ENCODE assay signal across 8 mouse cellular contexts in genomic region chr11:6547696-6548325, GRCm38 (mm10). TPM values are rescaled to one million over a fixed set of nuclear protein-coding genes. Genes with fewer than 3 reads are reported as not detected.
DNase-seq lines count a peak whose midpoint lies in the region; ATAC-seq and TF ChIP-seq lines count a peak whose summit lies in the region.

No protein-coding gene starts in this region.

- no peaks in the 10 kb centered on the region for H3K9me3 ChIP-seq in kidney, embryonic 14.5 days (ENCODE audit: control insufficient read depth, low read length)
- H3K9me3 ChIP-seq in hindbrain, embryonic 13.5 days = no peaks in the 10 kb centered on the region
- H3K9me3 ChIP-seq in midbrain, embryonic 14.5 days (ENCODE audit: control insufficient read depth, low read length) = no peaks in the 10 kb centered on the region

- H3K36me3 ChIP-seq in kidney, embryonic 14.5 days (ENCODE audit: control insufficient read depth, insufficient read depth, low read length) = peaks cover 3% of the 10 kb centered on the region; the same call in 1 of the 2 replicates
- H3K36me3 ChIP-seq in hindbrain, embryonic 13.5 days = no peaks in the 10 kb centered on the region
- H3K36me3 ChIP-seq in midbrain, embryonic 14.5 days (ENCODE audit: control insufficient read depth, insufficient read depth, low read length) = no peaks in the 10 kb centered on the region

- WGBS in kidney, embryonic 14.5 days = 23% methylated on average over 6 of the region's 6 CpGs
- 8% methylated on average over 6 of the region's 6 CpGs for WGBS in bone marrow, adult 2 months
- WGBS in hindbrain, embryonic 13.5 days = 33% methylated on average over 6 of the region's 6 CpGs
- WGBS in midbrain, embryonic 14.5 days = 35% methylated on average over 6 of the region's 6 CpGs

- no peak for ATAC-seq in kidney, embryonic 14.5 days (ENCODE audit: low FRiP score, low TSS enrichment)
- no peak for ATAC-seq in hindbrain, embryonic 13.5 days (ENCODE audit: low FRiP score)
- ATAC-seq in midbrain, embryonic 14.5 days (ENCODE audit: low FRiP score, low TSS enrichment) = no peak

- no peak for TF ChIP-seq POLR2A in bone marrow, adult 2 months (IDR thresholded peaks at IDR 0.05; ENCODE audit: borderline replicate concordance, control insufficient read depth, low read depth, low read length)

- peaks cover 7% of the 10 kb centered on the region; the same call in 1 of the 2 replicates for H3K4me1 ChIP-seq in kidney, embryonic 14.5 days (ENCODE audit: control insufficient read depth, insufficient read depth, low read length)
- H3K4me1 ChIP-seq in bone marrow, adult 2 months (ENCODE audit: control insufficient read depth, insufficient read depth, low read length) = no peaks in the 10 kb centered on the region; the same call in 1 of the 2 replicates
- H3K4me1 ChIP-seq in hindbrain, embryonic 13.5 days (replicated peaks) = peaks cover 27% of the 10 kb centered on the region
- peaks cover 7% of the 10 kb centered on the region for H3K4me1 ChIP-seq in midbrain, embryonic 14.5 days (ENCODE audit: control insufficient read depth, insufficient read depth, low read length)

- peak overlapping the region; percentile 91; the same call in 1 of the 2 replicates for H3K9ac ChIP-seq in kidney, embryonic 14.5 days (ENCODE audit: low read depth, low read length)
- peak overlapping the region; percentile 94 for H3K9ac ChIP-seq in hindbrain, embryonic 13.5 days
- H3K9ac ChIP-seq in midbrain, embryonic 14.5 days (replicated peaks; ENCODE audit: low read length) = peak overlapping the region; percentile 80

- H3K4me2 ChIP-seq in kidney, embryonic 14.5 days (replicated peaks; ENCODE audit: low read depth, low read length) = peak overlapping the region; percentile 79
- H3K4me2 ChIP-seq in hindbrain, embryonic 13.5 days = peak overlapping the region; percentile 82
- H3K4me2 ChIP-seq in midbrain, embryonic 14.5 days (ENCODE audit: low read length) = peak overlapping the region; percentile 71

- no peaks in the 10 kb centered on the region for H3K27me3 ChIP-seq in kidney, embryonic 14.5 days (ENCODE audit: control insufficient read depth, insufficient read depth, low read length)
- no peaks in the 10 kb centered on the region for H3K27me3 ChIP-seq in hindbrain, embryonic 13.5 days
- no peaks in the 10 kb centered on the region for H3K27me3 ChIP-seq in midbrain, embryonic 14.5 days (ENCODE audit: control insufficient read depth, insufficient read depth, low read length)

- DNase-seq in kidney, postnatal 25 days = no peak
- no peak for DNase-seq in midbrain, embryonic 14.5 days
- no peak for DNase-seq in ovary, postnatal 14 days (ENCODE audit: low spot score)
- DNase-seq in urinary bladder, postnatal 25 days (ENCODE audit: low spot score) = no peak
- no peak for DNase-seq in spleen, adult 12 weeks (ENCODE audit: low spot score)

- peak overlapping the region; percentile 87 for H3K4me3 ChIP-seq in kidney, embryonic 14.5 days (ENCODE audit: low read length)
- H3K4me3 ChIP-seq in bone marrow, adult 2 months (replicated peaks; ENCODE audit: control insufficient read depth, low read depth, low read length) = peak overlapping the region; percentile 85
- H3K4me3 ChIP-seq in hindbrain, embryonic 13.5 days = peak overlapping the region; percentile 89
- H3K4me3 ChIP-seq in midbrain, embryonic 14.5 days (replicated peaks; ENCODE audit: low read depth, low read length) = peak overlapping the region; percentile 82

- no peak for TF ChIP-seq CTCF in bone marrow, adult 2 months (IDR thresholded peaks at IDR 0.05; ENCODE audit: control insufficient read depth, insufficient read depth, low read length)

- H3K27ac ChIP-seq in kidney, embryonic 14.5 days (ENCODE audit: low read depth, low read length) = peak overlapping the region; percentile 98
- H3K27ac ChIP-seq in bone marrow, adult 2 months (ENCODE audit: control insufficient read depth, insufficient read depth, low read depth, low read length, poor library complexity) = peak overlapping the region; percentile 97
- H3K27ac ChIP-seq in hindbrain, embryonic 13.5 days = peak overlapping the region; percentile 97
- H3K27ac ChIP-seq in midbrain, embryonic 14.5 days (replicated peaks; ENCODE audit: low read depth, low read length) = peak overlapping the region; percentile 93; the same call in 1 of the 2 replicates

RNA-seq across cellular contexts. Expression of gene Ccm2, which starts 1.1 kb away (rescaled TPM):
- polyA plus RNA-seq in kidney, embryonic 14.5 days (2014; fragmentation: Nextera tagmentation; extraction: Ambion mirVana) = 86.4 and 94.4 TPM in 2 replicates
- 37.1 and 52.3 TPM in 2 replicates for polyA plus RNA-seq in bone marrow, adult 2 months (2011; ENCODE audit: insufficient read depth, insufficient read length, low replicate concordance, missing spikeins)
- 94.1 and 99.0 TPM in 2 replicates for polyA plus RNA-seq in hindbrain, embryonic 13.5 days (2015; fragmentation: Nextera tagmentation; extraction: Ambion mirVana)
- polyA plus RNA-seq in midbrain, embryonic 14.5 days (2014; fragmentation: Nextera tagmentation; extraction: Ambion mirVana) = 73.8 and 84.3 TPM in 2 replicates

RNA-seq across cellular contexts. Expression of gene Myo1g, which starts 27.0 kb away (rescaled TPM):
- polyA plus RNA-seq in kidney, embryonic 14.5 days (2014; fragmentation: Nextera tagmentation; extraction: Ambion mirVana) = 0.57 and 0.60 TPM in 2 replicates
- polyA plus RNA-seq in bone marrow, adult 2 months (2011; ENCODE audit: insufficient read depth, insufficient read length, low replicate concordance, missing spikeins) = 37.2 and 95.8 TPM in 2 replicates
- 0.42 and 0.48 TPM in 2 replicates for polyA plus RNA-seq in hindbrain, embryonic 13.5 days (2015; fragmentation: Nextera tagmentation; extraction: Ambion mirVana)
- 0.15 and 0.37 TPM in 2 replicates for polyA plus RNA-seq in midbrain, embryonic 14.5 days (2014; fragmentation: Nextera tagmentation; extraction: Ambion mirVana)

RNA-seq across cellular contexts. Expression of gene Nacad, which starts 58.0 kb away (rescaled TPM):
- 0.77 and 0.86 TPM in 2 replicates for polyA plus RNA-seq in kidney, embryonic 14.5 days (2014; fragmentation: Nextera tagmentation; extraction: Ambion mirVana)
- polyA plus RNA-seq in bone marrow, adult 2 months (2011; ENCODE audit: insufficient read depth, insufficient read length, low replicate concordance, missing spikeins) = 6.5 TPM in 1 of 2 replicates, not detected in the other
- polyA plus RNA-seq in hindbrain, embryonic 13.5 days (2015; fragmentation: Nextera tagmentation; extraction: Ambion mirVana) = 87.6 and 90.0 TPM in 2 replicates
- polyA plus RNA-seq in midbrain, embryonic 14.5 days (2014; fragmentation: Nextera tagmentation; extraction: Ambion mirVana) = 88.5 and 100.0 TPM in 2 replicates

Comparison
In these comparisons a context has a peak if more than half of its experiments do, and no peak if none do; other contexts are left out.
1. RNA of gene Myo1g, which starts 27.0 kb away (polyA plus RNA-seq): 37.2 to 95.8 TPM in bone marrow, adult 2 months; 0.57 to 0.60 TPM in kidney, embryonic 14.5 days, 0.42 to 0.48 TPM in hindbrain, embryonic 13.5 days and 0.15 to 0.37 TPM in midbrain, embryonic 14.5 days; every median in the first group is over 10 times any median in the second.
2. RNA of gene Nacad, which starts 58.0 kb away (polyA plus RNA-seq): 88.5 to 100.0 TPM in midbrain, embryonic 14.5 days and 87.6 to 90.0 TPM in hindbrain, embryonic 13.5 days; 6.5 TPM in bone marrow, adult 2 months and 0.77 to 0.86 TPM in kidney, embryonic 14.5 days; every median in the first group is over 10 times any median in the second.
3. Peak in every context shown above with its lines, with median percentiles within 50 percentile points of each other: H3K27ac ChIP-seq, H3K4me2 ChIP-seq, H3K4me3 ChIP-seq and H3K9ac ChIP-seq.